Mouse (Mus musculus) retina, postnatal 1 day (tissue): ENCODE data around the gene Mast3.

ENCODE experiments used
- DNase-seq: peaks from one replicate; pipeline ENCODE4 v3.0.0-alpha.2; 2012

Gene Mast3

GRCm38 (mm10) chr8:70804481-70805206, at the start of gene Mast3:
Mast3 (minus strand) TSS chr8:70805054.
- DNase-seq: peak; percentile 88

DNA sequence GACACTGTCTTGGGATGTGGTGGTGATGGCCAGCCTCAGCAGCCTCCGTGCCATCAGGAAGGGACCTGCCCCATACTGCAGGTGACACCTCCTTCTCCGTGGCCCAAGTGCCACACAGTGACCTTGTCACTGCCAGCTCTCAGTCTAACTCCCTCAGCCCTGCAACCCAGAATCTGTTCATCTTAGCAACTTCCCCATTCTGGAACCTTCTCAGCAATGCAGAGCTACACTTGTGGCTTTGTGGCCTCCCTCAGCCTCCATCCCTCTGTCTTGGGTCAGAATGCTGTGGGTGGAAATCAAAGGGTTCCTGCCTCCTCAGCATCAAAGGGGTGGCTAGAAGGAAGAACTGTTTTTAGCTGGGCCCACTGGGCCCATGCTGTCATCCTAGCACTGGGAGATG, 49.0 kb upstream of the Mast3 start:
- no peak for DNase-seq

DNA sequence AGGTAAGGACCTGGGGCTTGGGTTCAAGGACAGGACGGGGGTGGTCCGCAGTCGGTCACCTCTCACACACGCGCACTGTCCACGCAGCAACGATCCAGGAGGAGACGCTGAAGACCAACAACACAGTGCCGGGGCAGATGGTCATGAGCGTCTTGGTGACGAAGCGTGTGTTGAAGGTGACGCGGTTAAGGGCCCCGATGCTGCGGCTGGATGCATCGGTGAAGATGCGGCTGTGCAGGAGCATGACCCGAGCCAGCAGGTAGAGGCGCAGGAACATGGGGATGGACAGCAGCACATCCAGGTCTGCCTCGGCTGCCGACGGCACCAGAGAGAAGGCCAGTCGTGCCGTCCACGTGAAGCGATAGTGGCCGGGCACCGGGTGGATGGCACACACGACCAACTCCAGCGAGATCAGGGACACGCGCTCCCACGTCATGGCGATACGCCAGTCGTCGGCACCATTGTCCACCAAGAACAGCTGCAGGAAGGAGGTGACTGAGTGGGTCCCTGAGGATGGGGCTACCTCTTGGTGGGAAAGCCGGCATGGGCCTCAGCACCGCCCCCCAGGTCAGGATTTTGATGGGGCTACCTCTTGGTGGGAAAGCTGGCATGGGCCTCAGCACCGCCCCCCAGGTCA, 47.9 kb upstream of the Mast3 start:
- no peak for DNase-seq

DNA sequence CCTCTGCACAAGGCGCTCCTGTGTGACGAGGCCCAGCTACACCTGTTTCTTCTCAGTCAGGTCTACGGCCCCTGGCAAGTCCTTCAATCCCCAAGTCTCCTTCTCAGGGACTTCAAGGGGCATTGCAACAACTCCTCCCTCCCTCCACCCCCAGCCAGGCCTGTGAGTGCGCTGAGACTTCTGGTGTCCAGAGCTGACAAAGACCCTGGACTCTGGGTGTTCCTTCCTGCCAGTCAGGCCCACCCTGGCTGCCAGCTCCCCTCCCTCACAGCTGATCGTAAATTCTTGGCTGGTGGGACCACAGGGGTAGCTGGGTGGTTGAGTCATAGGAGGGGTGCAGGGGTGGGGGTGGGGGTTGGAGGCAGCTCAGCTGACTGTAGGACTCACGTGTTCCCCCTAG, 47.0 kb upstream of the Mast3 start:
- no peak for DNase-seq

DNA sequence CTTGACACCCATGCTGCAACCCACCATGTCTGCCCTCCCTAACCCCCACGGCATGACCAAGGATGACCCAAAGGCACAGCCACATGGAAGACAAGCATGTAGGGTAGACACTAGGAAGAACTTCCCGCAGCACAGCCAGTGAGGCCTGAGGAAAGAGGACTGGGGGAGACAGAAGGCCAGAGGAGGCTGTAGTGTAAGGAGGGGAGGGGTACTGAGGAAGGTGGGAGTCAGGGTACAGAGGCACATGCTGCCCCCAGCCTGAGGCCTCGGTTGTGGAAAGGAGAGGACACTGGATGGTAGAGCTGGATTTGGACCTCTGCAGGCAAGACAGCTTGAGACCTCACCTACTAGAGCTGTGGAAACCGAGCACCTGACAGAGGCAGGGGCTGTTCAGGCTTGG, 46.1 kb upstream of the Mast3 start:
- DNase-seq: no peak

DNA sequence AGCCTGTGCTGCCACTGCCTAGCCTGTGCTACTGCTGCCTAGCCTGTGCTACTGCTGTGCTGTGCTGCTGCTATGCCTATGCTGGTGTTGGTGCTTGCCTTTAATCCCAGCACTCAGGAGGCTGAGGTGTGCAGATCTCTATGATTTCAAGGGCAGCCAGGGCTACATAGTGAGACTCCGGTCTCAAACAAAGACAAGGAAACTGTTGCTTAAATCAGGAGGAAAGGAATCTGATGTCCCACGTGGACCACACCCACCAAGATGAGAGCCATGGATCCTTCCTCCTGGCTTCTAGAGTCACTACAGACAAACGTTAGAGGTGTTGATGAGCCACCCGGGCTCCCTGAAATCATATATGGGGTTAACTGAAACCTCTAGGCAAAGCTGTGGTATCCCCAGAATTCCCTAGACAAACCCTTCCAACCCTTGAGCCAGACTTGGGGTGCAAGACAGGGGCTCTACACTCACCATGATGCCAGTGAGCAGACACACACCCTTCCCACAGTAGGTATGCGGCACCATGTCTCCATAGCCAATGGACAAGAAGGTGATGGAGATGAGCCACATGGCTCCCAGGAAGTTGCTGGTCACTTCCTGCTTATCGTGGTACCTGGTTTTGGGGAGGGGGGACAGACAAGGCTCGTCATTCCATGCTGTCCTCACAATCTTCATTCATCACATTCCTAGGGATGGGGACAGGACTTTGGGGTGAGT, 45.4 kb upstream of the Mast3 start:
- DNase-seq: no peak

GRCm38 (mm10) chr8:70849333-70849990, 44.6 kb upstream of the Mast3 start:
- no peak for DNase-seq

GRCm38 (mm10) chr8:70846371-70847154, 41.7 kb upstream of the Mast3 start:
- no peak for DNase-seq

- DNase-seq: no peak
These were observed 40.3 kb upstream of the Mast3 start for GRCm38 (mm10) chr8:70845108-70845507.

- DNase-seq: peak; percentile 88
These were observed 39.7 kb upstream of the Mast3 start for GRCm38 (mm10) chr8:70844523-70844922.

- DNase-seq: no peak
These were observed 39.1 kb upstream of the Mast3 start for GRCm38 (mm10) chr8:70843941-70844340.

DNA sequence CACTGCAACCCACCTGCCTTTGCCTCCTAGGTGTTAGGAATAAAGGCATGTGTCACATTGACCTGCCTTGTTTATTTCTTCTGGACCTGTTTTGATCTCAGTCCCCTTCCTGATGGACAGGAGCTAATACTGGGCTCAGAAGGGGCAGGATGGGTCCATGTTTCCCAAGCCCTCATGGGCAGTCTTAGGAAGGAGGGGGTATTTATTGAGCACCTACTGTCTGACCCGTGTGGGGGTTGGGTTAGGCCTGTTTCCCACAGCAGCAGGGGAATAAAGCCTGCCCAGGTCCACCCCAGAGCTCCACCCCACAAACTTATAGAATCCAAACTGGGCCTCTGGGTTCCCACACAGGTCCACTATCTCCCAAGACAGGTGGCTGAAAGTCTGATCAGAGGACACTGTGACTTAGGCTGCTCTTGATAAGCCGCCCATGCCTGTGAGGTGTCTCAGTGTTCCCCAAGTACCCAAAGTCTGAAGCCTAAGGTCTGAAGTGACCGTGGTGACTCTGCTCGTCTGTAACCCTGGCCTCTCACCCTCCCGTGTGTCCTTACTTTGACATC, 38.4 kb upstream of the Mast3 start:
- no peak for DNase-seq

GRCm38 (mm10) chr8:70842484-70842883, 37.6 kb upstream of the Mast3 start:
- DNase-seq: no peak

DNA sequence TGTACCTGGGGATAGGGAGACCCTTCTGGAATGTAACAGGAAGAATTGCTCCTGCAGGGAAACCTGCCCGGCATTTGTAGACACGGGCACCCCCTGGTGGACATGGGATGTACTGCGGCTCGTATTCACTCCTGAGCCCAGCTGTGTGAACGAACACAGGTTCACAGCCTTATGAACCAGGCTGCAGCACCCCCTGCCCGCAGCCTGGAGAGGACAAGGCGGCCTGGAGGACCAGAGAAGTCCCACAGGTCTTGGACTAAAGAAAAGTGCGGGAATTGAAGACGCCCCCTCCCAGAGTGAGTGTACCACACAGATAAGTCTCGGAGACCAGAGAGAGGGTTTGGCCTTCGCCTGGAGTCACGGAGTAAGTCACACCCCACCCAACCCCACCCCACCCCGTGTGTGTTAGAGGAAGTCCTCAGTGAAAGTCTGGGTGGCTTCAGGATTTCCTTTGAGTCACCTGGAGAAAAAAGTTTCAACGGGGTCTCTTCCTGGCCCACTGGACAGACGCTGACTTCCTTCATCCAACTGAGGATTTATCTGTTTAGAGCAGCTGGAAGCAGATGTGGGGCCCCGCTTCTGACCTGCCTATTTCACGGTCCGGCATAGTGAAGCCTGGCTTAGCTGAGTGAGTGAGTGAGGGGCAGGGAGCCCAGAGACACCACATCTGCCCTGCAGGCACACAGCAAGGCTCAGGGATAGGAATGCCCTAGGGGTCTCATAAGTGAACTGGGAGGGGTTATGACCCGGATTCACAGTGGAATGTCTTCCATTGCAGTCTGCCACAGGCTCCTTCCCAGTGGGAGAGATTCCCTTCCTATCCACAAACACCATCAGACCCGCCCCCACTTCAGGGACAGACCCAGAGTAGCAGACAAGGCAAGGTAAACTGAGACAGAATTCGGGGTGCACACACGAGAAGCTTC, 36.6 kb upstream of the Mast3 start:
- peak; percentile 88 for DNase-seq

- no peak for DNase-seq
These were observed 35.7 kb upstream of the Mast3 start for GRCm38 (mm10) chr8:70840590-70840989.

DNA sequence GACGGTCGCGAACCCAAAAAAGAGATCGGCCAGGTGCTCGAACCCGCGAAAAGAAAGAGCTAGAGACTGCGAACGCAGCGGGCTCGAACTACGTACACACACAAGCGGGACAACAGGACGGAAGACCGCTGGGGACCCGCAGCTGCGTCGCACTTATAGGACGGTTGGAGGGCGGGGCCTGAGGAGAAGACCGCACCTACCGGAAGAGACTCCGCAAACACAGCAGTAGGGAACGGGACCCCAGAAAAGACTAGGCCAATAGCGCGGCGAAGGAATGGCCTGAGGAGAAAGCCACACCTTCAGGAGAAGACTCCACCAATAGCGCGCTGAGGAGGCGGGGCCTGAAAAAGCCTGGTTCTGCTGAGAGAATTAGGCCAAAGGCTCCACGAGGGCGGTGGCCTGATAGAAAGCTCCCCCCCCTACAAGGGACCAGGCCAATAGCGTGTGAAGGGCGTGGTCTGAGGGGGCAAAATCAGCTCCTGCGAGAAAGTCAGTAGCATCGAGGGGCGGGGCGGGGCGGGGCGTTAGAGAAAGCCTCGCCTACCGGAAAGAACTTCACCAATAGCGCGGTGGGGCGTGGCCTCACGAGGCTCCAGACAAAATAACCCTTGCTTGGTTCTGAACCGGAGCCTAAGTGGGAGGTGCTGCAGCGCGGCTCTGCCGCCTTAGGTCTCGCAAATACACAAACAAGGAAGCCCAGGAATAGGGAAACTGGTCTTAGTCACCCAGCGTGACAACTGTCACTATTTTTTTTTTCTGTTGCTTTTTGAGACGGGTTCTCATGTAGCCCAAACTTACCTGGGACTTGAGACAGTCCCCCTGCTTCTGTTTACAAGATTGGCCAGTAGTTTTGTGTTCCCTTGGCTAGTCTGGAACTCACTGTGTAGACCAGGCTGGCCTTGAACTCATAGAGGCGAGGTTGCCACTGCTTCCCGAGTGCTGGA, 34.8 kb upstream of the Mast3 start, which contains the start of gene Arrdc2:
Gene Arrdc2, minus strand, starts transcription at position 313 of the 944 bp plus-strand sequence.
- DNase-seq: peak; percentile 100

GRCm38 (mm10) chr8:70838654-70839407, 34.0 kb upstream of the Mast3 start:
- no peak for DNase-seq

DNA sequence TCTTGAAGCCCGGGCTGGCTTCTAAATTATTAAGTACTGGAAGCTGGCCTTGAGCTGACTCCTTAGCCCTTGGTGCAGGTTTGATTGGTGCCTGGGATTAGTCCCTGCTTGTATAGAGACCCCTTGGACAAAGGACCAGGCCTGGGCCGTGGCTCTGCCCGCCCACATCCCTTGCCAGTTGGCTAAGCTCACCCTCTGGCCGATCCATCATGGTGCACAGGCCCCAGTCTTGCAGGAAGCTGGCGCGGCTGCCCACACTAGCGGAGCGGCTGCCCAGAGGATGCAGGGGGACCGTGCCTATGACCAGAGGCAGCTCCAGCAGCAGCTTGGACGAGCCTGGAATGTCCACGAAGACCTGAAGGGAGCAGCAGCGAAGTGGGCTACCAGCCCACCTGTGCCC, 31.8 kb upstream of the Mast3 start:
- DNase-seq: no peak

GRCm38 (mm10) chr8:70834071-70834470, 29.2 kb upstream of the Mast3 start:
- no peak for DNase-seq
